Mouse (Mus musculus): Measurements from ENCODE around the gene Ralgps1. TPM values are rescaled to one million over a fixed set of nuclear protein-coding genes. Genes with fewer than 3 reads are reported as not detected.
A peak's percentile ranks its signal among the peaks of the same experiment; 100 is the strongest.

Gene Ralgps1
- polyA plus RNA-seq, 1 experiment from 2014 or later = 48.4 TPM

DNA sequence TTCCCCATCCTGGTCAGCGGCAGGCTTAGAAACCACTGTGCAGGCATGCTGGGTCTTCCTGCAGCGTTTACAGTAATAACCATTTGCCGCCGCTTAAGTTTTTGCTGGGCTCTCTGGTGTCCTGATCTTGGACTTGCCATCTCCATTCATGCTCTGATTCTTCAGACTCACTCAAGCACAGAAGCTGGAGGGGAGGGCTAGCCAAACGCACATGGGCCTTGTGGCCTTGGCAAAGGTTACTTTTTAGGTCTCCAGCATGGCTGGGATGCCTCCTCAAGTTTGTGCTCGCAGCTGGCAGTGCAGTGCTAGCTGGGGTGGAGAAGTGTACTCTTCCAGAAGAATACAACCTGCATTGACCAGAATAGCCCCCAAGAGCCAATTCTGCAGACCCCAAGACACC, 148.8 kb downstream of the Ralgps1 start:
- ATAC-seq = no peak
- 87% methylated on average over 6 of the region's 6 CpGs for WGBS

DNA sequence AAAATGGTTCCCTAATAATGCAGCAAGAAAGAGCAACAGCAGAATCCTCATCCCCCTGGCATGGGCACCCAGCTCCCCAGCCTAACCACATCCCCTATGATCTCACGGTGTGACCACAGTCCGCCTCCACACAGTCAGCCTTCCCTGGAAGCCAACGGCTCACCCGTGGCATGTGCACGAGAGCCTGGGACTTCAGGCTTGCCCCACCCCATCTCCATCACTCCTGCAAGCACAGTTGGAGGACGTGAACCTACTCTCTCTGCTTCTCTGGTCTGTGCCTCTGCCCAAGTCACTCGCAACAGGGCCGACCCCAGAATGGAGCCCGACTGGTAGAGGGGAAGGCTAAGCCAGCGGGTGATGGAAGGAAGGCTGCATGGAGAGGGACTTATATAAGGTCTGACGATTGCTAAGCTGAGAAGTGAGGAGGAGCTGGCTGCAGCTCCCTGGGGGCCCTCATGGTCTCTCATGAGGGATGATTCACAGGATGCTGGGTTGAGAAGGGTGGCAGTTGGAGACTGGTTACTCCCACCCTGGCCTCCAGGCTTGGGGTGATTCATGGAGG, 149.9 kb downstream of the Ralgps1 start:
- no peaks in the 10 kb centered on the region for H3K36me3 ChIP-seq (ENCODE audit: control insufficient read depth, insufficient read depth, low read length)
- no peaks in the 10 kb centered on the region for H3K27me3 ChIP-seq (ENCODE audit: control insufficient read depth, insufficient read depth, low read depth, low read length)
- H3K9ac ChIP-seq (ENCODE audit: low read depth, low read length) = no peak overlapping the region; the same call in 1 of the 2 replicates
- no peak overlapping the region for H3K4me2 ChIP-seq (ENCODE audit: low read length)
- H3K4me3 ChIP-seq (ENCODE audit: low read depth, low read length) = no peak overlapping the region
- WGBS = 86% methylated on average over 11 of the region's 11 CpGs
- ATAC-seq = no peak
- H3K27ac ChIP-seq (ENCODE audit: low read length) = no peak overlapping the region
- H3K9me3 ChIP-seq (replicated peaks; ENCODE audit: control insufficient read depth, low read length, poor library complexity, severe bottlenecking) = no peaks in the 10 kb centered on the region
- H3K4me1 ChIP-seq (ENCODE audit: control insufficient read depth, insufficient read depth, low read length) = peaks cover 11% of the 10 kb centered on the region

More for the DNA sequence above, 148.8 kb downstream of the Ralgps1 start:
- no peak overlapping the region for H3K4me3 ChIP-seq (ENCODE audit: low read depth, low read length)
- H3K4me2 ChIP-seq (ENCODE audit: low read length) = no peak overlapping the region
- no peaks in the 10 kb centered on the region for H3K9me3 ChIP-seq (replicated peaks; ENCODE audit: control insufficient read depth, low read length, poor library complexity, severe bottlenecking)
- H3K4me1 ChIP-seq (ENCODE audit: control insufficient read depth, insufficient read depth, low read length) = peaks cover under 1% of the 10 kb centered on the region; the same call in 1 of the 2 replicates
- no peaks in the 10 kb centered on the region for H3K36me3 ChIP-seq (ENCODE audit: control insufficient read depth, insufficient read depth, low read length)
- H3K27me3 ChIP-seq (ENCODE audit: control insufficient read depth, insufficient read depth, low read depth, low read length) = no peaks in the 10 kb centered on the region
- no peak overlapping the region for H3K27ac ChIP-seq (ENCODE audit: low read length)
- no peak overlapping the region for H3K9ac ChIP-seq (ENCODE audit: low read depth, low read length)

- WGBS = 92% methylated on average over 10 of the region's 10 CpGs
- H3K9ac ChIP-seq (ENCODE audit: low read depth, low read length) = no peak overlapping the region
- peaks cover 17% of the 10 kb centered on the region for H3K4me1 ChIP-seq (ENCODE audit: control insufficient read depth, insufficient read depth, low read length)
- H3K27me3 ChIP-seq (ENCODE audit: control insufficient read depth, insufficient read depth, low read depth, low read length) = no peaks in the 10 kb centered on the region
- H3K27ac ChIP-seq (ENCODE audit: low read length) = no peak overlapping the region
- no peaks in the 10 kb centered on the region for H3K9me3 ChIP-seq (replicated peaks; ENCODE audit: control insufficient read depth, low read length, poor library complexity, severe bottlenecking)
- no peak overlapping the region for H3K4me3 ChIP-seq (ENCODE audit: low read depth, low read length)
- no peak for ATAC-seq
- no peaks in the 10 kb centered on the region for H3K36me3 ChIP-seq (ENCODE audit: control insufficient read depth, insufficient read depth, low read length)
- H3K4me2 ChIP-seq (ENCODE audit: low read length) = no peak overlapping the region
Measured at GRCm38 (mm10) chr2:33220674-33221338, 150.5 kb downstream of the Ralgps1 start.

GRCm38 (mm10) chr2:33220246-33220645, 151.0 kb downstream of the Ralgps1 start:
- no peaks in the 10 kb centered on the region for H3K36me3 ChIP-seq (ENCODE audit: control insufficient read depth, insufficient read depth, low read length)
- no peaks in the 10 kb centered on the region for H3K9me3 ChIP-seq (replicated peaks; ENCODE audit: control insufficient read depth, low read length, poor library complexity, severe bottlenecking)
- H3K4me2 ChIP-seq (ENCODE audit: low read length) = no peak overlapping the region
- 77% methylated on average over 6 of the region's 6 CpGs for WGBS
- no peak for ATAC-seq
- H3K27ac ChIP-seq (ENCODE audit: low read length) = no peak overlapping the region
- no peaks in the 10 kb centered on the region for H3K27me3 ChIP-seq (ENCODE audit: control insufficient read depth, insufficient read depth, low read depth, low read length)
- no peak overlapping the region for H3K4me3 ChIP-seq (ENCODE audit: low read depth, low read length)
- peaks cover 22% of the 10 kb centered on the region for H3K4me1 ChIP-seq (ENCODE audit: control insufficient read depth, insufficient read depth, low read length)
- H3K9ac ChIP-seq (ENCODE audit: low read depth, low read length) = no peak overlapping the region

DNA sequence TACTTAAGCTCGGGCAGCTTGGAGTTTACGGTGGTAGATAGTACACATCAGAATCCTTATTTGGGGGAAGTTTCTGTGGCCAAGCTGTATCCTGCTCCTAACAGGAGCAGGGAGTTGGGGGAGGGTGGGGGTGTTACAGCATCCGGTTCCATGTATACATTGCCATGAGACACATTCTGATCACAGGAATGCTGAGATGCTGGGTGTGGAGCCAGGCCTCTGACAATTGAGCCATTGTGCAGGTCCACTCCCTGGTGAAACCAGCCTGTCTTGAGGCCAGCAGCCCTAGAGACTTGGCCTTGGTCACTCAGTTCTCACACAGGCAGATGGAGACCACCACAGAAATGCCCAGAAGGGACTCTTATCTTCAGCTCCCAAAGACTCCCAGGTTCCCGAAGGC, 151.6 kb downstream of the Ralgps1 start:
- ATAC-seq = no peak
- no peak overlapping the region for H3K4me2 ChIP-seq (ENCODE audit: low read length)
- H3K9ac ChIP-seq (ENCODE audit: low read depth, low read length) = no peak overlapping the region
- H3K4me3 ChIP-seq (ENCODE audit: low read depth, low read length) = no peak overlapping the region
- H3K4me1 ChIP-seq (ENCODE audit: control insufficient read depth, insufficient read depth, low read length) = peaks cover 22% of the 10 kb centered on the region
- no peaks in the 10 kb centered on the region for H3K9me3 ChIP-seq (replicated peaks; ENCODE audit: control insufficient read depth, low read length, poor library complexity, severe bottlenecking)
- H3K27me3 ChIP-seq (ENCODE audit: control insufficient read depth, insufficient read depth, low read depth, low read length) = no peaks in the 10 kb centered on the region
- H3K36me3 ChIP-seq (ENCODE audit: control insufficient read depth, insufficient read depth, low read length) = no peaks in the 10 kb centered on the region
- H3K27ac ChIP-seq (ENCODE audit: low read length) = no peak overlapping the region
- 86% methylated on average over 4 of the region's 4 CpGs for WGBS

DNA sequence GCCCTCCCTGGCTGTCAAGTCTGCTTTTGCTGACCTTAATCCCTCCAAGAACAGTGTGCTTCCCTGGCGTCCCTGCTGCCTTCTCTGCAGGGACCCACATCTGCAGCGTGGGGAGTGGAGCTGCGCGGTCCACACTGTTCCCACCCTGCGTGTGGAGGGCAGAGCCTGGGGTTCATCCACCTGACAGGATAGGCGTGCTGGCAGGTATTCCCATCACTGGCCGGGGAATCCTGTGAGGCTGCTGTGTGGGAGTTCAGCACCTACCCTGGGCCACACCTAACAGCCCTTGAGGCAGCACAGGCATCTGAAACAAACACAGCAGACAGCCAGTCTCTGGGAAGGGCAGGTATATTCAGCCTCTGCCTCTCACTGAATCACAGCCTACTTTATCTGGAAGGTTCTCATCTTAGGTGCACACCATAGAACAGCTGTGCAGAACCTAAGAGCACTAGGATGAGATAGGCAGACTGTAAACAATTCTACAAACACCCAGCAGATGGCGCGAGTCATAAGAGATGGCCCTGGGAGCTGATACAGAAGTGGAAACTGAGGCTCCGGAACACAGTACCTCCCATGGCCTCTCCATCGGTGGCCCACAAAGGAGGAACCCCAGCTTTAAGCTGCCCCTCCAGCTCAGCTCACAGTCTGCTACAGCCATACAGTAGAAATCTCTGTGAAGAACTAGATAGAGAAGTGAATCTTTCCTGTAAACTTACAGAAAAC, 152.2 kb downstream of the Ralgps1 start:
- Histone ChIP-seq H3K9ac (ENCODE audit: low read depth, low read length) (no peak overlapping the region), H3K9me3 (replicated peaks; ENCODE audit: control insufficient read depth, low read length, poor library complexity, severe bottlenecking) (no peaks in the 10 kb centered on the region), H3K36me3 (ENCODE audit: control insufficient read depth, insufficient read depth, low read length) (no peaks in the 10 kb centered on the region), H3K27ac (ENCODE audit: low read length) (no peak overlapping the region), H3K4me2 (ENCODE audit: low read length) (no peak overlapping the region), H3K27me3 (ENCODE audit: control insufficient read depth, insufficient read depth, low read depth, low read length) (no peaks in the 10 kb centered on the region), H3K4me3 (ENCODE audit: low read depth, low read length) (no peak overlapping the region), H3K4me1 (ENCODE audit: control insufficient read depth, insufficient read depth, low read length) (peaks cover 22% of the 10 kb centered on the region)
- 57% methylated on average over 11 of the region's 11 CpGs for WGBS
- no peak for ATAC-seq

- Histone ChIP-seq H3K9ac (ENCODE audit: low read depth, low read length) (no peak overlapping the region), H3K4me3 (ENCODE audit: low read depth, low read length) (no peak overlapping the region)
- 29% methylated on average over 3 of the region's 3 CpGs for WGBS
Measured at GRCm38 (mm10) chr2:33217425-33217794, 153.9 kb downstream of the Ralgps1 start.

GRCm38 (mm10) chr2:33216645-33217424, 154.5 kb downstream of the Ralgps1 start:
- no peaks in the 10 kb centered on the region for H3K27me3 ChIP-seq (ENCODE audit: control insufficient read depth, insufficient read depth, low read depth, low read length)
- H3K9me3 ChIP-seq (replicated peaks; ENCODE audit: control insufficient read depth, low read length, poor library complexity, severe bottlenecking) = no peaks in the 10 kb centered on the region
- peak overlapping the region; percentile 22 for H3K4me3 ChIP-seq (ENCODE audit: low read depth, low read length)
- peaks cover 22% of the 10 kb centered on the region for H3K4me1 ChIP-seq (ENCODE audit: control insufficient read depth, insufficient read depth, low read length)
- 7% methylated on average over 18 of the region's 18 CpGs for WGBS
- H3K4me2 ChIP-seq (ENCODE audit: low read length) = peak overlapping the region; percentile 51
- ATAC-seq = peak; percentile 10; the same call in 1 of the 2 replicates
- no peak overlapping the region; the same call in 1 of the 2 replicates for H3K27ac ChIP-seq (ENCODE audit: low read length)
- no peaks in the 10 kb centered on the region for H3K36me3 ChIP-seq (ENCODE audit: control insufficient read depth, insufficient read depth, low read length)
- H3K9ac ChIP-seq (ENCODE audit: low read depth, low read length) = peak overlapping the region; percentile 37

More at GRCm38 (mm10) chr2:33217425-33217794, 153.9 kb downstream of the Ralgps1 start:
- ATAC-seq = no peak
- Histone ChIP-seq H3K4me2 (ENCODE audit: low read length) (no peak overlapping the region), H3K4me1 (ENCODE audit: control insufficient read depth, insufficient read depth, low read length) (peaks cover 22% of the 10 kb centered on the region), H3K9me3 (replicated peaks; ENCODE audit: control insufficient read depth, low read length, poor library complexity, severe bottlenecking) (no peaks in the 10 kb centered on the region), H3K27me3 (ENCODE audit: control insufficient read depth, insufficient read depth, low read depth, low read length) (no peaks in the 10 kb centered on the region), H3K36me3 (ENCODE audit: control insufficient read depth, insufficient read depth, low read length) (no peaks in the 10 kb centered on the region), H3K27ac (ENCODE audit: low read length) (no peak overlapping the region)

Measured in midbrain, embryonic 16.5 days (tissue).